Mouse (Mus musculus) small intestine, adult 10 weeks (tissue): ENCODE results near the gene Slc35c2. TPM values are rescaled to one million over a fixed set of nuclear protein-coding genes. Genes with fewer than 3 reads are reported as not detected.

ENCODE experiments used
- polyA plus RNA-seq: library from polyadenylated mRNA; stranded (reverse); fragments of 350-450 nt; fragmentation: Illumina TruSeq; extraction: RNeasy Lipid Tissue Mini Kit (QIAGEN cat#74804); gene quantifications from one replicate; pipeline ENCODE4 v1.2.3, GENCODE M21; 2014; ENCODE audit warnings: low replicate concordance

Gene Slc35c2
- 11.7 TPM for polyA plus RNA-seq

DNA sequence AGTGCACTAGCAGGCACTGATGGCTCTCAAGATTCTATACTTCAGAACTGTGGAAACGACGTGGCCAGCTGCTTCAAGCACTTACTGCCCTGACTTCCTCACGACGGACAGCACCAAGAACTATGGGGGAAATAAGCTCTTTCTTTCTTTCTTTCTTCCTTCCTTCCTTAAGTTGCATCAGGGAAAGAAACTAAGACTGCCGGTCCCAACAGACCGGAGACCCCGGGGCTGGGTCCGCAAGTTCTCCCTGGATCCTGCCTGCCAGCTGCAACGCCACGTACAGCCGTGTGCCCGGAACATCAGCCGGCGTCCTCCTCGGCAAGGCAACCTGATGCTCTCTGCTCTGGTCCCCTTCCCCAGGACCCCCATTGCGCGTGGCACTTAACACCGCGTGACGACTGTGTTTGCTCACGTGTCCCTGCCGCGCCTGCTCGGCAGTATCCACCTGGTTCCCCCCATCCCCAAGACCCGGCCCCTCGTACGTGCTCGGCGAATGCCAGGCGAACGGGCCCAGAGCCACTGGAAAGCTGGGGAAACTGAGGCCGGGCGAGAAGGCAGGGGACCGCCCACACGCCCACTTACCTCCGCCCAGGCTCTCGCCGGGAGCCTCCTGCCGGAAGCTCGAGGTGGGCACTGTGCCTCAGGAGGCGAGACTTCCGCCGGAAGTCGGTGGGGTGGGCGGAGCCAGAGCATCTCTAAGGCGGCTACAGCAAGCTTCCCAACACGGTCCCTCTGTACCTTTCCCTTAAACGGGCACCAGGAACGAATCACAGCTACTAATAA lies at the start of gene Slc35c2:
Gene Slc35c2 (minus strand): TSS at position 668 of the 783 bp plus-strand sequence.

DNA sequence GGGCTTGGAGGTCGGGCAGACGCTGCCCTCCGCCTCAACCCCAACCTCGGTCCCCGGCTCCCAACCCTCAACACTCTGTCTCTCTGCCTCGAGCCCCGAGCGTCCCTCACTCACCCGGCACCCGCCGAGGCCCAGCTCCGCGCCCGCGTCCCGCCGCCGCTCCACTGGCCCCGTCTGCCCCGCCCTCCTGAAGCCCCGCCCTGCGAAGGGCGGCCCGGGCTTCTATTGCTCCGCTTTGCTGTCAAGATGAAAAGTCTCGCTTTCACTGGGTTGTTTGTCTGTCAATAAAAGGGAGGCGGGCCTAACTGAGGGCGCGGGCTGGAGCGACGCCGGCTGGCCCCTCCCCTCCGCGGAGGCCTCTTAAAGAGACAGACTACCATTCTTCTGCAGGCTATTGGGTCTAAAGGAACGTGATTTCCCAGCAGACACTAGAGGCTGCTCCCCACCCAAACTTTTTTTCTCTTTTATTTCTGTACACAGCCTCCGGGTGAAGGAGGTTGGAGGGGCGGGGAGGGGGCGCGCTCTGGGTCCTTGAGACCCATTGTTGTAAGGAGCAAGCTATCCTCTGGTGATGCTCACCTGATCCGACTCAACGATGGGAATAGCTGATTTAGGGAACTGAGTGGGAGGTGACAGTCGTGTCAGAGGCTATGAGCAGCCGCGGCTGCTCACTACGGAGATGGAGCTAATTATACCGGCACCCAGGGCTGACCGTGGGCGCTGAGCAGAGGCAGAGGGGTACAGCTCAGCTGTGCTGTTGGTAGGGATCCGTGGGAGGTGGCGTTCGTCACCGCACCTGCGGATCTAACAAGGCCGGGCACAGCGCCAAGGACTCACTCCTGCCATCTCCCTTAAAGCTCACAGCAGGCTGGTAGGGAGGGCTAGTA lies 38.9 kb upstream of the Slc35c2 start, which contains the start of gene Elmo2:
Gene Elmo2 (minus strand): TSS at position 176 of the 887 bp plus-strand sequence.

DNA sequence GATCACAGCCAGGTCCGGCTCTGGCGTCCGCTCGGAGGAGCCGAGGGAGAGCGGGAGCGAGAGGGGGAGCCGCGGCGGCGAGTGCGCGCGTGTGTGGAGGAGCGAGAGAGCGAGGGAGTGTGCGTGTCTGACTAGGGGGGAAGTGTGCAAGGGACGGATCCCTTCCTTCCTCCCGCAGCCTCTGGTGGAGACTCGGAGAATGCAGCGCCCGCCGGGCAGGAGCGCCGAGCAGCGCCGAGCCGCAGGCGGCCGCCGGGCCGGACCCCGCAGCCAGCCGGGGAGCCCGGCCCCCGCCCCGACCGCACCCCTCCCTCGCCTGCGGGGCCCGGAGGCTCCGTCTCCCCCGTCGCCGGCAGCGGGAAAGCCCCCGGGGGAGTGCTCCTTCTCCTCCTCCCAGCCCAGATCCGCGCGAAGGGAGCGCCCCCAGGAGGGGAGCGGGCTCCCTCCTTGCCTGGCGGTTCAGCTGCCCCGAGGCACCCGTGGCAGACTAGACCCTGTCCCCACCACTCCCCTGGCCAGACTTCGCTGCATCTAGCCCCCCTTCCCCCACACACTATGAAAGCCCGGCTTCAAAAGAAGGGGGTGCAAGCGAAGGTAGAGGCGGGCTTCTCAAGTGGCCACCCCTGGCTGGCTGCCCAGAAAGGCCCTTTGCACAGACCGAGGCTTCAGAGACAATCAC lies 52.9 kb downstream of the Slc35c2 start, which contains the start of gene Cdh22:
Gene Cdh22 (minus strand): TSS at position 241 of the 679 bp plus-strand sequence.

Other genes starting within 250 kb of the Slc35c2 start
- gene Cd40, start 232.2 kb downstream of the Slc35c2 start, polyA plus RNA-seq = 0.89 TPM
- not detected for gene 1700025C18Rik, start 197.1 kb downstream of the Slc35c2 start, polyA plus RNA-seq
- gene Cdh22, start 53.0 kb downstream of the Slc35c2 start, polyA plus RNA-seq = not detected
- gene Elmo2, start 38.6 kb upstream of the Slc35c2 start, polyA plus RNA-seq = 6.3 TPM
- gene Zfp663, start 80.9 kb upstream of the Slc35c2 start, polyA plus RNA-seq = not detected
- gene Zfp334, start 100.4 kb upstream of the Slc35c2 start, polyA plus RNA-seq = 0.30 TPM
- gene Ocstamp, start 112.5 kb upstream of the Slc35c2 start, polyA plus RNA-seq = 0.48 TPM
- gene Slc13a3, start 185.4 kb upstream of the Slc35c2 start, polyA plus RNA-seq = not detected
- 2.5 TPM for gene Trp53rka, start 205.5 kb upstream of the Slc35c2 start, polyA plus RNA-seq
- gene Slc2a10, start 215.9 kb upstream of the Slc35c2 start, polyA plus RNA-seq = 0.52 TPM